Mouse (Mus musculus) CH12F3 (cell line): ENCODE data around the gene Slc30a3.

Experiments used
- in situ Hi-C: fragments of 300-500 bp; cut with MboI; formaldehyde crosslinking; loops from 2 replicates; pipeline ENCODE4 v1.14.3; 2020; ENCODE audit warnings: low sequenced_read_pairs

Slc30a3 gene

DNA sequence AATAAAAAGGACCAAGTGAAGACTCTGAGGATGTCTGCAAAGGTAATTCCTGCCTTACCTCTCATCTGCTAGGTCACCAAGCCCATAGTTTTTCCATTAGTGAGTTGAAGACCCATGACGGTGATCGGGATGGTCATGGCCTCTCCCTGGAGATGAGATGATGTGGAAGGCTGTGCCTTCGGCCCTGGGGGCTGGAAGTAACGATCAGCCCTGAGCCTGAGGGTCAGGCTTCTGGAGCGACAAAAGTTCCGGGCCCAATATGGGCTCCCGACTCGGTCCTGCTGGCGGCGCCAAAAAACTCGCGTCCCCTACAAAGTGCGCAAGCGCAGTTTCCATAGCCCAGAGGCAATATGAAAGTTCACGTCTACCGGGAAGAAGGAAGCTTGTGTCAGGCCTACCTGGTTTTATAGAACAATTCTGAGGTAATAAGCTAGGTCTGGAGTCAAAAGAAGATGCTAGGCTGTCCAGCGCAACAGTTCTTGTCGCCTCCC, at the start of gene Slc30a3:
Gene Slc30a3 (minus strand): TSS at position 238 of the 491 bp plus-strand sequence.
- in situ Hi-C loops = no loop called here

DNA sequence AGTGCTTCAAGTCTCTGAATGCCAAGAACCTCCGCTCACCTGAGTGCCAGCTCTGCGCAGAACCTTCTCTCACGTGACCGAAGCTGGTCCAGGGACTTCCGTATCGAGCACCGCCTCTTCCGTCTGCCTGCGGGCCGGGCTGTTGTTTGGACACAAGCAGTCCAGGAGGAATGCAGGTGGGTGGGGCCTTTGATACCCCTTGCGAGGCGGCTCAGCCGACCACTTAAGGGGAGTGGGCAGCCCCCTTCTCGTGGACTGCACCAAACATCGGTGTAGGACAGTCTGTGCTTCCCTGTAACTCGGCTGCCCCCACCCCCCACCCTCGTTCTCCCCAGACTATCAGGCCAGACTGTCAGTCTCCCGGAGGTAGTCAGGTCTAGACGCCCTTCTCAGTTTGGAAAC, 46.1 kb upstream of the Slc30a3 start, which contains the start of gene Mpv17:
Gene Mpv17 (minus strand): TSS at position 100 of the 402 bp plus-strand sequence.
- in situ Hi-C loops = no loop called here

DNA sequence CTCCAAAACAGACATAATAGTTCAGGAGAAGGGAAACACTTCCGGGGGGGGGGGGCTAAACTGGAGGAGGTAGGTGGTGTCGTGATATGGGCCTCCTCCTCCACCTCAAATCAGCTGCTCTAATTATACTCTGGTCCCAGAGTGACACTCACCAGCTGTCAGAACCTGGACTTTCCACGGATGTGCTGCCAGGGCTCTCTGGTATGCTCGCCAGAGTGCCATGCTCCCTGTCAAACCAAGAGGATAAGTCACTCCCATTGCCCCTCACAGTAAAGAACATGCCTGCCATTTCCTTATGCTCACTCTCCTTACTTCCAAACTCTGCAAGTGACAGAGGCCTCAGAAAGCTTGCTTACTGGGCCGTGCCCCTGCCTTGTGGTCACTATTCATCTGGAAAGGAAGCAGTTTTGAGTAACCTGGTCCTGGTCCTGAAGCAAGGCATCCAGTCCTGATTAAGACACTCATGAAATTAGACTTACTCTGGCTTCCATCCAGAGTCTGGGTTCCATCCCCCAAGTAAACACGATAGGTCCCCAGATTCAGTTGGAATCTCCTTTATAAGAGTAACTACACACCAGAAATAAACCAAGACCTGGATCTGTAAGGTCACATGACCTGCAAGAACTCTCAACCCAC, 45.6 kb upstream of the Slc30a3 start:
- in situ Hi-C loops = no loop called here

DNA sequence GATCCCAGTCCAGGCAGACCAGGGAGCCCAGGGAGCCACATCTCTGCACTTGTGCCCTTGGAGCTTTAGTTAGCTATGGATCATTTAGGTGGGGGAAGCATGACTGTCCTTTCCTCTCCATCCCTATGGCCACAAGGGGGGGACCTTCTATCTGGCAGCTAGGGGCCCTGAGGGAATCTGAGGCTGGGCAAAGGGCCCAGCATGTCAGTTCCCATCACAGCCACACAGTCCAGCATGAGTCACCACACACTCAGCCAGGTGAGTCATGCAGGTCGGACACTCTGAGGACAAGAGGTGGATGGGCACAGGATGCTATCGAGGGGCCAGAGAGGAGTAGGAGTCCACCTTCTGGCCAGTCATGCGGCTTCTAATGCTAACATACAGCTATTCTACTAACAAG, 43.7 kb upstream of the Slc30a3 start:
- in situ Hi-C loops = no loop called here

DNA sequence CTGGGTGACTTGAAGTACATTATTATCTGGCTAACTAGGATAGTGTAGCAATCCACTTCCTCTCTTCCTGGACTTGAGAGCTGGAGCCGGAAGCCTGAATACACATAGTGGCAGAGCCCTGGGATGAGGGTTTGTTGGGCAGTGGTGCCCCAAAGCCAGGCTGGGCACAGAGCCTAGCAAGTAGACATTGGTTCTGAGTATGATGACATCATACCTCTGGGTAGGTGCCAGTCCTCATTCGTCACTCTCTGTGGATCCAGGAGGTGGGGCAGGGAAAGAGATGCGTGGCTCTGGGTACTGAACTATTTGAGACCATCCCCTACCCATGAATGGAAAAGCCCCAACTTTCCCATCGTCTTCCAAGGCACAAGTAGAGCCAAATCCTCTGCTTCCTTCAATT, 41.7 kb upstream of the Slc30a3 start:
- in situ Hi-C loops = no loop called here

DNA sequence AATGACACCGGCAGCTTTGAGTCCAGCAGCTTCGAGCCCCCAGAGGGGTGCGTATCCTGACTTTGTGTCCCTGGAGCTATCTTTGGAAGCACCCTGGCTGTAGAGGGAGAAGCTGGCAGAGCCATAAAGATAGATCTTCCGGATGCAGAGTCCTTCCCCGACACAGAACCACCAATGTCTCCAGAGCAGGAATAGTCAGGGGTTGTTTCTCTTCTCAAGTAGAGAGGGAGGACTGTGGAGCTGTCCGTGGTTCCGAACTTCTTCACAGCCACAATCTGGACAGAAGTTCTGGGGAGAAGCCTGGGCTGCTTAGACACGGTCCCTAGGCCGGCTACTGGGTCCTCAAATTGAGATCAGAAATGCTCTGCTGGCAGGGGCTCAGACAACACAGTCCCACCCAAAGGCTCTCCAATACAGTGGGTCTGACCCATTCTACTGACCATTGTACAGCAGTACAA, 31.0 kb upstream of the Slc30a3 start:
- in situ Hi-C loops = no loop called here

DNA sequence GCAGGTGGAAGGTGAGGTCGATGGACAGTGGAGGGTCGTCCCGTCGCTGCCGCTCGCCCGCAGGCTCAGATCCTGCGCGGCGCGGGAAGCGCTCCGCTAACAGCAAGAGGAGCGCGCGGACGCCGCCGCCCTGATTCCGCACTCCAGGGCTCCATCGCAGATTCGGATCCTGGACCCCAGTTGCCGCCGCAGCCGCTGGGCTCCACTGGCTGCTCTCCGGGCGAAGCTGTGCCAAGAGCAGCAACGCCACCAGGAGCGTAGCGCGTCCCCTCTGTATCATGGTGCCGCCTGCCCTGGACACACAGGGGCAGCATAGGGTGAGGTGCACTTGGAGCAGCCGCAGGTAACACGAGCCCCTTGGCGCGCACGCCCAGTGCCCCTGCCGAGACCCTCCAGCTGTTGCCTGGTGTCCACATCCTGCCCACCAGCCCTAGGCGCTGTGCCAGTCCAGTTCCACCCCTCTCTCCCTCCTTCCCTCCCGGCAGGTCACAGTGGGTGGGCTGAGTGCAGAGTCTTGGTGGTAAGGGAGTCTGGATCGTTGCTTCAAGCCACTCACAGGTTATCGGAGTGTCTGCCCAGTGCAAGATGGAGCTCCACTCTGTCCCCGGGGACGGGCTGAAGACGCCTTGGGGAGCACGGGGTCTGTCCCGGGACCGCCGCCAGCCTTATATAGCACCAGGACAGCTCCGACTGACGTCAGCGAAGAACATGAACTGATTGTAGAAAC, 30.4 kb upstream of the Slc30a3 start, which contains the start of gene Ucn:
Gene Ucn (minus strand): TSS at position 589 of the 727 bp plus-strand sequence.
- in situ Hi-C loops = no loop called here

DNA sequence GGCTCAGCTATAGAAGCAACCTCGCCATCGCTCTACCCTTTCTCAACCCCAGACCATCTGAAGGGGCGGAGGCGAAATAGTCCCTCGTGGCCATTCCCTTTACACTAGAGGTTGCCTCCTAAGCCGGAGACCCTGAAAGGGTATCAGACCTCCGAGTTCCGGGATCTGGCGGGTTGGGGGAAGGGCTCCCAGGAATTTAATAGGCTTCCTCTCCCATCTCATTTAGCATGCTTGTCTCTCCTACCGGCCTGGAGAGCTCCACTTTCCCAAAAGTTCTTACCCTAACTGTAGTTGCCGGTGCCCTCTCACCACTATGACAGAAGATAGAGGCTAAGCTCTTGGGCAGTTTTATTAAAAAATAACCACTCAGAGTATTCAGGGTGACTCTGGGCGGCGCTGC, 29.6 kb upstream of the Slc30a3 start:
- in situ Hi-C loops = no loop called here

DNA sequence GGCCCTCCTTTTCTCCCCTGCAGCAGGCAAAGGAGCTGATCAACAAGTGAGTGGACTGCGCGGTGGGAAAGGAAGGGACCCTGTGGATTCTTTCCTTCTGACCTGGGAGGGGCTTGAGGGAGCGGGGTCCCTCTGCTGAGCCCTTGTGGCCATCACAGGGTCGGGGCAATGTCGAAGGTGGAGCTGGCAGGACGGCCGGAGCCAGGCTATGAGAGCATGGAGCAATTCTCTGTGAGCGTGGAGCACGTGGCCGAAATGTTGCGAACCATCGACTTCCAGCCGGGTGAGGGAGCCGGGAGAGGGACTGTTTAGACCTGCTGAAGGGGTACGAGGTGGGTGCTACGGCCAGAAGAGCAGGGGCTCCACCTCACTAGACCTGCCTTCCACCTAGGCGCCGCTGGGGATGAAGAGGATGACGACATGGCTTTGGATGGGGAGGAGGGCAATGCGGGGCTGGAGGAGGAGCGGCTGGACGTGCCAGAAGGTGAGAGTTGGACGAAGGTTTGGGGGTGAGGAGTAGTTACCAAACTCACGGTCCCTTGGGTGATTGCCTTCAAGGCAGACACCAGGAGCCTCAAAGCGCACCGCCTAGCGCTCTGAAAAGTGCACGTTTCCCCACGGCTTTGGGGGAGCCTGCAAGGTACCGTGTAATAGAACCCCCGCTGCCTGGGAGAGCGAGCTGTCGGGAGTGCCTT, 28.8 kb upstream of the Slc30a3 start:
- in situ Hi-C loops = no loop called here

DNA sequence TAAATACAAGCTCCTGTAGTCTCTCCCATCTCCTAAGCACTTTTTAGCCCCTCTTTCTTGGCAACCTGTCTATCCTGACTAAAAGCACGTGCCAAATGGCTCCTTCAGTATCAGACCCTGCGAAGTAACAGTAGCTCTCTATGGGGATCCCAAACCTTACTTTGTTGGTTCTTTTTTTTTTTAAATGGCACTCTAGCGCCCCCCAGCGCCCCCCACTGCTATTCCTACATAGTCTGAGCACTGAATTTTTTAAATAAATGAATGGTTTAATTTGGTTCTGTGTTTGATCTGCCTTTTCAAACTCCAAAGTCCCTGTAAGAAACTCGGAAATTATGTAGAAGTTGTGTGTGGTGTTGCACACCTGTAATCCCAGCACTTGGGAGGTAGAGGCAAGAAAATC, 18.0 kb upstream of the Slc30a3 start:
- in situ Hi-C loops = no loop called here

DNA sequence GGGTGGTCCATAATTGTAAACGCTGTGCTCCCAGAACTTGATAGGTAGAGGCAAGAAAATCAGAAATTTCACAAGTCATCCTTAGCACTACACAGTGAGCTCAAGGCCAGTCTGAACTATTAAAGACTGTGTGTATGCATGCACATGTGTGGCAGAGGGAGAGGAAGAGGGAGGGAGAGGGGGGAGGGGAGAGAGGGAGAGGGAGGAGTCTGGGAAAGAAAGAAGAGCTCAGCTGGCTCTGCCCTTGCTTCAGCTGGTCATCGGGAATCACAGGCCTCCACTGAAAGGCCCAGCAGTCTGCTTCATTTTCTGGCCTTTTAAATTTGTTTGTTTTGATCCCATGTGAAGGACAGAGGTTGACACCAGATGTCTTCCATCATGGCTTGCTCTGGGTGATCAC, 15.4 kb upstream of the Slc30a3 start:
- in situ Hi-C loops = no loop called here

DNA sequence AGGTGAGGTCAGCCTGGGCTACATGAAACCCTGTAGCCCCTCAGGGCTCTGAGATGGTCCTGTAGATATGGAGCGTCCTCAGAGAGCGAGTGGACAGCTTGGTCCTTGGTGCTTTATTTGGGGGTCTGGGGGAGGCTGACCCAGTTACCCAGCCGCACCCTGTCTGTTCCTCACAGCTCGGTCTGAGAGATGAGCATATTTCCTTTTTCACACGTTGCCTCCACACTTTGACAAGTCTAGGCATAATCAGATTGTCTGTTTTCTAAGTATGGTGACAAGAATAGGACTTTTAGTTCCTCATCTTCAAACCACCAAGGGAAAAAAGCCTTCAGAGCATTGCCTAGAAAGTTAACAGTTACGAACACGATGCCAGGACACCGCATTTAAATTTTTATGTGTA, 13.1 kb upstream of the Slc30a3 start:
- in situ Hi-C loops = no loop called here

DNA sequence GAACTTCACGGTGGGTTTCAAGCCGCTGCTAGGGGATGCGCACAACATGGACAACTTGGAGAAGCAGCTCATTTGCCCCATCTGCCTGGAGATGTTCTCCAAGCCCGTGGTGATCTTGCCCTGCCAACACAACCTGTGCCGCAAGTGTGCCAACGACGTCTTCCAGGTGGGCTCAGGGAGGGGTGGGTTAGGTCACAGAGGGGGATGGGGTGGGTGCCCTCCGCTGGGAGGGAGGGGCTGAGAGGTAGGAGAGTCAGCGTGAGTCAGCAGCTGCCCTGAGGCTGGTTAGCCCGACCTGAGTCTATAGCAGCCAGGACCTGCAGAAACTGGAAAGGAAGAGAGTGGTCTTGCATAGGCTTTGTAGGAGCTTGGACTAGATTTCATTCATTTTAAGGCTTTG, 8.9 kb upstream of the Slc30a3 start:
- in situ Hi-C loops = no loop called here

DNA sequence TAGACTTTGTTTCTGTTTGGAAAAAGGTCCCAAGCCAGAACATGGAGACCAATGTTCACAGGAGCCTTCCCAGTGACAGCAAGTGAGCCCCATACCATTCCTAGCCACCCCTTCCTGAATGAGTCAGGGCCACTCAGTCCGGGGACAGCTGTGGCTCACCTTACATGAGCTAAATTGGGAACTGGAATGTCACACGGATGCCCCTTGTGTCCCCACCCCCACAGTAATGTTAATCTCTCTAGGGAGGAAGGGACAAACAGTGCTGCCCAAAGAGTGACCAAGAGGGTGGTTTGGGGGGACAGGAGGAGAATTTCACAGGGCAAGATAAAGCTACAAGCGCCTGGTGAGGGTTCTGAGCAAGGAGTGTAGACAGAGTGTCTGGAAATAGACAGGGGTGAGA, 8.3 kb upstream of the Slc30a3 start, which contains the start of gene Trim54:
Gene Trim54 (plus strand): TSS at position 359 of the 400 bp plus-strand sequence.
- in situ Hi-C loops = no loop called here

DNA sequence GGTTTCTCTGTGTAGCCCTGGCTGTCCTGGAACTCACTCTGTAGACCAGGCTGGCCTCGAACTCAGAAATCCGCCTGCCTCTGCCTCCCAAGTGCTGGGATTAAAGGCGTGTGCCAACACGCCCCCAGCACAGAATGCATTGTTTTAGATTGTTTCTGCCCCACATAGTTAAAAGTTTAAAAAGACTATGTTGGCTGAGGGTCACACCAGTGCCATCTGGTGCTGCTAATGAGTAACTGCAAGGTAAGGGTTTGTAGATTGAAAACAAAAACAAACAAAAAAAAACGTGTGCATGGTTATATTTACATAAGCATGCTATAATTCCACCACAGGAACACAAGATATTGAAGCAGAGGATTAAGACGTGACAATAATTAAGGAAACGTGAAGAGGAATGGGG, 2.7 kb upstream of the Slc30a3 start:
- in situ Hi-C loops = no loop called here

DNA sequence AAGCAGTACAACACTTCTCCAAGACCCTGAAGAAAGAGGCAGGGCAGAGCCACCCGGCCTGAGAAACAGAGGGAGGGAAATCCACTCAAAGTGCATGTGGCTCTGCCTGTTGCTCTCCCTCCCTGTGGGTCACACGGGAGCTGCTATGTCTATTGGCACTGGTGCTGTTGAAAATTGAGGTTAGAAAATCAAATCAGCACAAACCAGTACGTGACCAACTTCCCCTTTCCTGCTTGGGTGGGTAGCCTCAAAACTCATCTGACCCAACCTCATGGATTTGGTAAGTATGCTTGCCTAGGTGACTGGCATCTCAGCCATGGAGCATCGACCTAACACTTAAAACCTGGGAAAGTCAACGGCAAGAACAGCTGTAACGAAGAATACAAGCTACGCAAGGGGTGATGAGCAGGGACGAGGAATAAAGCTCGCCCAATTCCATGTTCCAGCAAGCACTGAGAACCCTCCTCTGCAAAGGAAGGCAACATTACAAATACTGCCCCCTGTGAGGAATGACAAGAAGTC, 2.2 kb downstream of the Slc30a3 start, which contains the start of gene Dnajc5g:
Gene Dnajc5g (plus strand): TSS at position 472 of the 522 bp plus-strand sequence.
- in situ Hi-C loops = no loop called here

DNA sequence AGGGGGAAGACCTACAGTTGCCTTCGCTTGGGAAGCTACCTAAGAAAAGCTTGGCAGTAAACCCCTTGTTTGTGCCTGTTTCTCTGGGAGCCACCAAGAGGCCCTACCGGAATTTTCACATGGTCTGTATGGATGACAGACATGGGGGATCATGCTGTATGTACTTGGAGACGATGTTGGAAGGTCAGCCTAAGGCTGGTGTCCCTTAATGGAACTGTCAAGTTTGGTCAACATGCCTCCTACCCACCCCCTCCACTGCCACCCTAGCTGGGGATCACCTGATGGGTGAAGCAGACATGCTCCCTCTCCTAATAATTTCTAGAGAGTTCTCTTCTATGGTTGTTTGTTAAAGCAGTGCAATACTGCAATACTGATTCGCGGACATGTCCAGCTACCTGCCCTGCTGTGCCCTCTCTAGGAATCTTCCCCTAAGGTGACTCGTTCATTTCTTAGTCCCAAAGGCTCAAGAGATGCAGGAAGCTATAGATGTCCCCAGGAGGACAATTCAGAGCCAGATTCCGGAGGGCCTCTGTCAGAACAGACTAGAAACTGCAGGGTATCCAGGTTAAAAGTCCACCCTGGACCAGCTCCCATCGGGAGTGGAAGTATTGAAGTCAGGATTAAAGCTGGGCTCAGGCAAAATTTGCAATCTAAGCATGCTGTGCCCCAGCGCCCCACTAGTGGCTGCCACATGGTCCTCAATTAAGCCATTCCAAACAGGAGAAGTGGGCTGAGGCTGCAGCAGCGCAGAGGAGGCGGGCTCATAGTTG, 12.1 kb downstream of the Slc30a3 start:
- in situ Hi-C loops = no loop called here

DNA sequence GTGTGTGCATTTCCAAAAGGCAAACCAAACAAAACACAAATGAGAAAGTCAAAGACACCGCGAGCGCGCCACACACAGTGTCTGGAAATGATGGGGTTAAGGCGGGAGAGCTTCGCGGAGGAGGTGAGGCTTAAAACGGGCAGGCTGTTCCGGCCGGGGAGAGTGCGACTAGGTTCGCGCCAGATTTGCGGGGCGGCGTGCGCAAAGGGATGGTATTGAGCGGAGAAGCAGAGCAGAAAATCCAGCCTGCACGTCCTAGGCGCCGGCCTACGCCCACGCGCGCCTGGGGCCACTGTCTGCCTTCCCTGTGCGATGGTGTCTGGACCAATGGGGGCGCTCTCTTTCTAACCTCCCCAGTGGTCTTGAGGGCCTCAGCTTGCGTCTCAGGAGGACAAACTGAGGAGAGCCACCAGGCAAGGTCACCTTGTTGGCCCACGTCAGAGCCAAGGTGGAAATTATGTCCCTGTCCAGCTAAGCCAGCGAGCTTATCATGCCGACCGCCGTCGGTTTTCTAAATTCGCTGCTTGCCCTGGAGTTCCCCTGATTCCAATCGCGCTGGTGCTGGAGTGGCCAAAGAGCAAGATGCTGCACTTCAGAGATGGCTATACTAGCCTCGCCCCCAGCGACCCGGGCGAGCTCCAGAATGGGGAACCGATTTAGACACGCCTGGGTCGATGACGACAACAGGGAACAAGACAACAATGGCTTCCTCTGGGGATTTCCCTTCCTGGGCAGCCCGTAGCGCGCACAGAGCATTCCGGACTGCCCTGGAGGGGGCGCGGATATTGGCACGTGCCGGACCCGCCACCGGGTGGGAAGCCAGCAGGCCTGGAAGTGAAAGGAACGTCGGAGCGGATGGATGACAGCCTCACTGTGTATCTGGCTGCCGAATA, 13.0 kb downstream of the Slc30a3 start:
- in situ Hi-C loops = no loop called here

DNA sequence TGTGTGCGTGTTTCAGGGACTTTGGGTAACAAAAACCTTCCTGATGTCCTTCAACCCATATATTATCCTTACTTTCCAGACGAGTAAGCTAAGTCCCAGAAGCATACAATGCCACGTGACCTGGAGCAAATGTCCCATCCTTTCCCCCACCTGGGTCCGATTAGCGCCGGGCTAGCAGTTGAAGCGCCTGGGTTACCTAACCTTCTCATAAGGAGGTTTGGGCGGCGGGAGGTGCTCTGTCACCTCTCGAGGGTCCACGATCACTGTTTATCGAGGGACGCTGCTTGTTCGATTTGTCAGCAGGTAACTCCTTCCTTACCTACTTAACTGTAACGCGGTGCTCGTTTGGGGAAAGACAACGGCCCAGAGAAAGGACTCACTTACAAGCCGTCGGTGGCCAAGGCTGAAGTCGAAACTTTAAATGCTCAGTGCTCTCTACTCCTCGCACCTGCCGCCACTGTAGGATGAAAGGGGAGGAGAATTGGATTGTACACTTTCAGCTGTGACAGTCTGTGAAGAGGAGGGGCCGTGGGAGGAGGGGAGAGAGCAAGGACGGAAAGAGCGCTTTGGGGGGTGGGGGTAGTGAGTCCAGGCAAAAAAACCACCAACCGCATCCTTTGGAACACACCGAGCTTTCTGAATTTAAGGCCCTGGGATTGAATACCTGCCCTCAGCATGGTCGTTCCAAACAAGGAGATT, 13.8 kb downstream of the Slc30a3 start:
- in situ Hi-C loops = no loop called here
